Mouse (Mus musculus) lung, postnatal 0 days (tissue): ENCODE results near the gene Decr2.

ENCODE experiments used
- CTCF ChIP-seq: IDR thresholded peaks from 2 replicates; pipeline ENCODE4 v1.5.1; 2016; ENCODE audit warnings: antibody characterized with exemption, mild to moderate bottlenecking
- EP300 ChIP-seq: IDR thresholded peaks from 2 replicates; pipeline ENCODE4 v1.6.1; 2016; ENCODE audit warnings: antibody characterized with exemption, mild to moderate bottlenecking, control low read depth

DNA sequence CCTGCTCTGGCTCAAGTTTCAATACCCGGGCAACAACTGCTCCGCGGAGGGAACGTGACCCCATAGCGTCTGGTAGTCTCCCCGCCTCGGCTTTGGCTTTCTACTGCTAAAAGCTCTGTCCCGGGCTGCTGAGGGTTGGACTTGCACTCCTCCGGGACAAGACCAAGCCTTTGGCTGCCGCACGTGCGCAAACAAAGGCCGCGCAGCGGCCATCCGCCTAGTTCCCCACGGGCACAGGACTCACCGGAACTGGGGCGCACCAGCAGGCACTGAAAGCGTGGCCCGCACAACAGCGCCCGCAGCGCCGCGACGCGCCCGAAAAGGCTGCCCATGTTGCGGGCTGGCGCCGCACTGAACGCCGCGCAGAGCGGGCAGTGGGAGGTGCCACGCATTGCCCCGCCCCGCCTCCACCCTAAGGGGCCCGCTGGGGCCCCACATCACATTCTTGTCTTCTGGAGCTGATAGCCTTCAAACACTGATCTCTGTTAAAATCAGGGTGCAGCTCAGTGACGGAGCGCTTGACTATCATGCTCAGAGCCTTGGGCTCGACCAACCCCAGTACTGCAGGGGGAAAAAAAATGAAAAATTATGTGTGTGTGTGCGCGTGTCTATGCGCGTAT is 5.1 kb upstream of the Decr2 start, which contains the start of gene Nme4:
- TF ChIP-seq CTCF (no peak), EP300 (no peak)
